Mouse (Mus musculus): ENCODE results near the gene Fam50b.

Fam50b gene

GRCm38 (mm10) chr13:34734686-34735085, at the start of gene Fam50b:
TSS of gene Fam50b (plus strand) at chr13:34734850.
- DNase-seq (ENCODE audit: low read depth, low spot score): no peak

- DNase-seq (ENCODE audit: low read depth, low spot score): no peak
These were observed 49.5 kb upstream of the Fam50b start for GRCm38 (mm10) chr13:34685008-34685765.

- DNase-seq (ENCODE audit: low read depth, low spot score): no peak
These were observed 43.6 kb upstream of the Fam50b start for GRCm38 (mm10) chr13:34691049-34691448.

GRCm38 (mm10) chr13:34693111-34693510, 41.5 kb upstream of the Fam50b start:
- DNase-seq (ENCODE audit: low read depth, low spot score): no peak

- DNase-seq (ENCODE audit: low read depth, low spot score): no peak
These were observed 37.8 kb upstream of the Fam50b start for GRCm38 (mm10) chr13:34696734-34697332.

- DNase-seq (ENCODE audit: low read depth, low spot score): no peak
These were observed 34.6 kb upstream of the Fam50b start for GRCm38 (mm10) chr13:34700091-34700490.

GRCm38 (mm10) chr13:34700630-34701029, 34.0 kb upstream of the Fam50b start:
- DNase-seq (ENCODE audit: low read depth, low spot score): no peak

- DNase-seq (ENCODE audit: low read depth, low spot score): no peak
These were observed 31.3 kb upstream of the Fam50b start for GRCm38 (mm10) chr13:34703301-34703700.

GRCm38 (mm10) chr13:34703795-34704194, 30.9 kb upstream of the Fam50b start:
- no peak for DNase-seq (ENCODE audit: low read depth, low spot score)

- no peak for DNase-seq (ENCODE audit: low read depth, low spot score)
These were observed 29.8 kb upstream of the Fam50b start for GRCm38 (mm10) chr13:34704835-34705234.

- DNase-seq (ENCODE audit: low read depth, low spot score): no peak
These were observed 25.7 kb upstream of the Fam50b start for GRCm38 (mm10) chr13:34708955-34709354.

- DNase-seq (ENCODE audit: low read depth, low spot score): no peak
These were observed 25.1 kb upstream of the Fam50b start for GRCm38 (mm10) chr13:34709566-34709965.

- no peak for DNase-seq (ENCODE audit: low read depth, low spot score)
These were observed 23.2 kb upstream of the Fam50b start for GRCm38 (mm10) chr13:34711410-34711809.

GRCm38 (mm10) chr13:34712881-34713280, 21.8 kb upstream of the Fam50b start:
- no peak for DNase-seq (ENCODE audit: low read depth, low spot score)

- DNase-seq (ENCODE audit: low read depth, low spot score): no peak
These were observed 19.2 kb upstream of the Fam50b start for GRCm38 (mm10) chr13:34715437-34715838.

GRCm38 (mm10) chr13:34724831-34725592, 9.6 kb upstream of the Fam50b start:
- no peak for DNase-seq (ENCODE audit: low read depth, low spot score)

GRCm38 (mm10) chr13:34725800-34726476, 8.7 kb upstream of the Fam50b start:
- no peak for DNase-seq (ENCODE audit: low read depth, low spot score)

GRCm38 (mm10) chr13:34726477-34726805, 8.2 kb upstream of the Fam50b start:
- DNase-seq (ENCODE audit: low read depth, low spot score): no peak

- no peak for DNase-seq (ENCODE audit: low read depth, low spot score)
These were observed 7.6 kb upstream of the Fam50b start for GRCm38 (mm10) chr13:34727060-34727459.

- DNase-seq (ENCODE audit: low read depth, low spot score): no peak
These were observed 3.1 kb upstream of the Fam50b start for GRCm38 (mm10) chr13:34731551-34731950.

- no peak for DNase-seq (ENCODE audit: low read depth, low spot score)
These were observed 870 bp upstream of the Fam50b start for GRCm38 (mm10) chr13:34733780-34734179.
